Mouse (Mus musculus): ENCODE results near the gene Rps11. TPM values are rescaled to one million over a fixed set of nuclear protein-coding genes. Genes with fewer than 3 reads are reported as not detected.

The Rps11 gene
- polyA plus RNA-seq, 1 experiment from 2014 or later: 1,491 TPM

- Histone ChIP-seq H3K4me3 (no peak overlapping the region), H3K36me3 (peaks cover 51% of the 10 kb centered on the region), H3K4me2 (no peak overlapping the region), H3K4me1 (peaks cover 36% of the 10 kb centered on the region), H3K9me3 (replicated peaks) (no peaks in the 10 kb centered on the region), H3K9ac (peak overlapping the region; percentile 19; the same call in 1 of the 2 replicates), H3K27ac (no peak overlapping the region), H3K27me3 (replicated peaks) (no peaks in the 10 kb centered on the region)
- 81% methylated on average over 12 of the region's 12 CpGs for WGBS (ENCODE audit: insufficient replicate concordance)
- no peak for ATAC-seq
Observed at GRCm38 (mm10) chr7:45073949-45074348, 50.3 kb downstream of the Rps11 start.

GRCm38 (mm10) chr7:45073171-45073707 lies 51.0 kb downstream of the Rps11 start:
- no peak for ATAC-seq
- H3K27me3 ChIP-seq (replicated peaks): no peaks in the 10 kb centered on the region
- no peak overlapping the region for H3K4me3 ChIP-seq
- no peaks in the 10 kb centered on the region for H3K9me3 ChIP-seq (replicated peaks)
- peak overlapping the region; percentile 2 for H3K27ac ChIP-seq
- H3K4me2 ChIP-seq: no peak overlapping the region
- WGBS (ENCODE audit: insufficient replicate concordance): 48% methylated on average over 7 of the region's 7 CpGs
- H3K36me3 ChIP-seq: peaks cover 51% of the 10 kb centered on the region
- H3K9ac ChIP-seq: peak overlapping the region; percentile 19; the same call in 1 of the 2 replicates
- H3K4me1 ChIP-seq: peaks cover 35% of the 10 kb centered on the region

MicroRNAs within 50 kb of the gene (microRNA counts, 519-probe panel; counts per million panel counts)
- microRNA mmu-miR-150: 2,401 counts per million, percentile 72 among the panel's probes with 10 or more counts

Small RNA genes within 50 kb of the gene (microRNA-seq; reads per million reads assigned to microRNA genes)
- gene Mir150: 21.4 reads per million, percentile 31 among the genes with 10 or more reads in this experiment
- gene Mir5121: 55.9 reads per million, percentile 42 among the genes with 10 or more reads in this experiment
- not detected for gene Mir7055

Other genes starting within 250 kb of the Rps11 start
- gene Med25, start 231.7 kb downstream of the Rps11 start, polyA plus RNA-seq (2016; fragmentation: Nextera tagmentation; extraction: Ambion mirVana): 60.4 and 61.0 TPM in 2 replicates
- 9.0 and 11.4 TPM in 2 replicates for gene Fuz, start 228.4 kb downstream of the Rps11 start, polyA plus RNA-seq (2016; fragmentation: Nextera tagmentation; extraction: Ambion mirVana)
- 85.1 and 86.5 TPM in 2 replicates for gene Ap2a1, start 194.9 kb downstream of the Rps11 start, polyA plus RNA-seq (2016; fragmentation: Nextera tagmentation; extraction: Ambion mirVana)
- 0.33 TPM in 1 of 2 replicates, not detected in the other for gene Tsks, start 181.2 kb downstream of the Rps11 start, polyA plus RNA-seq (2016; fragmentation: Nextera tagmentation; extraction: Ambion mirVana)
- 4.0 and 4.3 TPM in 2 replicates for gene Cpt1c, start 149.6 kb downstream of the Rps11 start, polyA plus RNA-seq (2016; fragmentation: Nextera tagmentation; extraction: Ambion mirVana)
- 248 and 262 TPM in 2 replicates for gene Prmt1, start 137.9 kb downstream of the Rps11 start, polyA plus RNA-seq (2016; fragmentation: Nextera tagmentation; extraction: Ambion mirVana)
- gene Irf3, start 126.8 kb downstream of the Rps11 start, polyA plus RNA-seq (2016; fragmentation: Nextera tagmentation; extraction: Ambion mirVana): 50.4 and 55.9 TPM in 2 replicates
- gene Bcl2l12, start 125.7 kb downstream of the Rps11 start, polyA plus RNA-seq (2016; fragmentation: Nextera tagmentation; extraction: Ambion mirVana): 23.6 and 25.4 TPM in 2 replicates
- 19.0 and 21.4 TPM in 2 replicates for gene Scaf1, start 108.1 kb downstream of the Rps11 start, polyA plus RNA-seq (2016; fragmentation: Nextera tagmentation; extraction: Ambion mirVana)
- gene Rras, start 106.5 kb downstream of the Rps11 start, polyA plus RNA-seq (2016; fragmentation: Nextera tagmentation; extraction: Ambion mirVana): 13.9 and 15.5 TPM in 2 replicates
- gene Prr12, start 71.6 kb downstream of the Rps11 start, polyA plus RNA-seq (2016; fragmentation: Nextera tagmentation; extraction: Ambion mirVana): 3.0 and 4.1 TPM in 2 replicates
- 31.6 and 38.7 TPM in 2 replicates for gene Nosip, start 62.0 kb downstream of the Rps11 start, polyA plus RNA-seq (2016; fragmentation: Nextera tagmentation; extraction: Ambion mirVana)
- gene Prrg2, start 61.8 kb downstream of the Rps11 start, polyA plus RNA-seq (2016; fragmentation: Nextera tagmentation; extraction: Ambion mirVana): 8.5 and 8.6 TPM in 2 replicates
- 69.1 and 70.9 TPM in 2 replicates for gene Rcn3, start 32.2 kb downstream of the Rps11 start, polyA plus RNA-seq (2016; fragmentation: Nextera tagmentation; extraction: Ambion mirVana)
- 26.6 and 26.9 TPM in 2 replicates for gene Fcgrt, start 20.6 kb downstream of the Rps11 start, polyA plus RNA-seq (2016; fragmentation: Nextera tagmentation; extraction: Ambion mirVana)
- gene Rpl13a, start 4.3 kb upstream of the Rps11 start, polyA plus RNA-seq (2016; fragmentation: Nextera tagmentation; extraction: Ambion mirVana): 1,134 and 1,149 TPM in 2 replicates
- 0.27 and 0.59 TPM in 2 replicates for gene Gm45713, start 11.8 kb upstream of the Rps11 start, polyA plus RNA-seq (2016; fragmentation: Nextera tagmentation; extraction: Ambion mirVana)
- 5.1 and 5.7 TPM in 2 replicates for gene Flt3l, start 12.0 kb upstream of the Rps11 start, polyA plus RNA-seq (2016; fragmentation: Nextera tagmentation; extraction: Ambion mirVana)
- gene Pih1d1, start 29.9 kb upstream of the Rps11 start, polyA plus RNA-seq (2016; fragmentation: Nextera tagmentation; extraction: Ambion mirVana): 60.5 and 61.7 TPM in 2 replicates
- 35.9 and 41.2 TPM in 2 replicates for gene Aldh16a1, start 30.1 kb upstream of the Rps11 start, polyA plus RNA-seq (2016; fragmentation: Nextera tagmentation; extraction: Ambion mirVana)
- gene Slc17a7, start 39.5 kb upstream of the Rps11 start, polyA plus RNA-seq (2016; fragmentation: Nextera tagmentation; extraction: Ambion mirVana): not detected in 2 replicates
- not detected in 2 replicates for gene Gfy, start 55.1 kb upstream of the Rps11 start, polyA plus RNA-seq (2016; fragmentation: Nextera tagmentation; extraction: Ambion mirVana)
- gene Pth2, start 56.6 kb upstream of the Rps11 start, polyA plus RNA-seq (2016; fragmentation: Nextera tagmentation; extraction: Ambion mirVana): not detected in 2 replicates
- gene Ccdc155, start 80.5 kb upstream of the Rps11 start, polyA plus RNA-seq (2016; fragmentation: Nextera tagmentation; extraction: Ambion mirVana): 0.07 and 0.13 TPM in 2 replicates
- 1.9 and 3.0 TPM in 2 replicates for gene Dkkl1, start 87.7 kb upstream of the Rps11 start, polyA plus RNA-seq (2016; fragmentation: Nextera tagmentation; extraction: Ambion mirVana)
- 23.6 and 28.2 TPM in 2 replicates for gene Tead2, start 91.3 kb upstream of the Rps11 start, polyA plus RNA-seq (2016; fragmentation: Nextera tagmentation; extraction: Ambion mirVana)
- 14.0 and 14.6 TPM in 2 replicates for gene Cd37, start 114.7 kb upstream of the Rps11 start, polyA plus RNA-seq (2016; fragmentation: Nextera tagmentation; extraction: Ambion mirVana)
- gene Slc6a16, start 116.6 kb upstream of the Rps11 start, polyA plus RNA-seq (2016; fragmentation: Nextera tagmentation; extraction: Ambion mirVana): not detected in 2 replicates
- gene Slc6a21, start 153.1 kb upstream of the Rps11 start, polyA plus RNA-seq (2016; fragmentation: Nextera tagmentation; extraction: Ambion mirVana): not detected in 2 replicates
- gene Trpm4, start 209.3 kb upstream of the Rps11 start, polyA plus RNA-seq (2016; fragmentation: Nextera tagmentation; extraction: Ambion mirVana): 1.2 and 2.2 TPM in 2 replicates
- gene Hrc, start 210.9 kb upstream of the Rps11 start, polyA plus RNA-seq (2016; fragmentation: Nextera tagmentation; extraction: Ambion mirVana): 0.08 and 0.23 TPM in 2 replicates
- gene Ppfia3, start 242.6 kb upstream of the Rps11 start, polyA plus RNA-seq (2016; fragmentation: Nextera tagmentation; extraction: Ambion mirVana): 0.37 and 0.45 TPM in 2 replicates
- 0.38 TPM in 1 of 2 replicates, not detected in the other for gene Lin7b, start 246.1 kb upstream of the Rps11 start, polyA plus RNA-seq (2016; fragmentation: Nextera tagmentation; extraction: Ambion mirVana)

Data from liver, embryonic 12.5 days (tissue).